Mouse (Mus musculus): ENCODE measurements around the gene Atl2. TPM values are rescaled to one million over a fixed set of nuclear protein-coding genes. Genes with fewer than 3 reads are reported as not detected.

Atl2 gene
- polyA plus RNA-seq, 1 experiment from 2014 or later, result 36.3 TPM

DNA sequence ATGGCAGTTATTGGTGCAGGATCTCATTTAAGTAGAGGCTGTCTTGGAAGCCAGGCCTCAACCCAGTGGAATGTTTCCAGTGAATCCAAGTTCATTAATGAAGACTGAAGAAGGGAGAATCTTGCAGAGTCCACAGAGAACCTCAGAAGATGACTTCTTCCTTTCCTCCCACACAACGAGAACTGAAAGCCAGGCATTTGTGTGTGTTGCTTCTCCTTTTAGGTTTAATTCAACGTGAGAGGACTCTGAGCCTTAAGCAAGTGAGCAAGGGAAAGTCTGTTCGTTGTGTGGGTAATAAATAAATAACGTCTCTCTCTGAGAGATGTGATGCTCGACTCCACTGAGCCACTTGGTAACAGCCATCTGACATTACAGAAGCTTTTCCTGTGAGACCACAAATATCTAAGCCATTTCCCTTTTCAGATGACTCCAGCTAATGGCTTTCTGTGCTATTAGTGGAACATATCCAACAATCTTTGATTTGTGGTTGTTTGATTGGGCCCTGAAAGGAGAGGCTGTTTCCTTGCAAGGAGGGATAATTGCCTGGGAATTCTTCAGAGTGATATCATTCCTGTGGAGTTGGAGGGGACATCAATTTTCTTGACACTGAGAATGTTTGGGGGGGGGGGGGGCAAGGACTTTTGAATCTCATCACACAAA, 60.1 kb downstream of the Atl2 start:
- WGBS, result 69% methylated on average over 5 of the region's 5 CpGs
- ATAC-seq (ENCODE audit: low FRiP score), result no peak

DNA sequence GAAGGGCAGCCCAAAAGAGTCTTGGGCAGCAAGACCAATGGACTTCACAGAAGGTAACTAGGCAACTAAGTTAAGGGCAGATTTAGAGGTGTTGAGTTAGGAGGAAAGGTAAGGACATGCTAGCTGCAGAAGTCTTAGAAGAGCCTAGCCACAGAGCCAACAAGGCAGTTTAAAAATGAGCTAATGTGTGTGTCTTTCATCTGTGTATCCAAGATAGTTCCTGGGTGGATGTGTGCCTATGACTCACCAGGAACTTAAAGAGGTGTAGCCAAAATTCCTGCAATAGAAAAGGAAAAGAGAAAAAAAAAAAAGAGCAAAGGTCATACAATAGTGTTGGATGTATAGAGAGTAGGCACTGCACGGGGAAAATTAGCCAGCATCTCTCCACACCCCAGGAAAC, 63.6 kb downstream of the Atl2 start:
- H3K27ac ChIP-seq, result no peak overlapping the region
- H3K9me3 ChIP-seq (replicated peaks), result no peaks in the 10 kb centered on the region
- H3K4me2 ChIP-seq (replicated peaks), result no peak overlapping the region
- H3K4me1 ChIP-seq, result no peaks in the 10 kb centered on the region
- 79% methylated on average over 1 of the region's 1 CpGs for WGBS
- H3K27me3 ChIP-seq, result no peaks in the 10 kb centered on the region
- H3K36me3 ChIP-seq, result no peaks in the 10 kb centered on the region
- ATAC-seq (ENCODE audit: low FRiP score), result no peak
- no peak overlapping the region for H3K4me3 ChIP-seq
- no peak overlapping the region for H3K9ac ChIP-seq

More for the DNA sequence above, 60.1 kb downstream of the Atl2 start:
- no peak overlapping the region for H3K9ac ChIP-seq
- H3K27ac ChIP-seq, result no peak overlapping the region
- H3K4me1 ChIP-seq, result no peaks in the 10 kb centered on the region
- H3K9me3 ChIP-seq (replicated peaks), result no peaks in the 10 kb centered on the region
- H3K27me3 ChIP-seq, result peaks cover 4% of the 10 kb centered on the region; the same call in 1 of the 2 replicates
- no peak overlapping the region for H3K4me3 ChIP-seq
- no peak overlapping the region for H3K4me2 ChIP-seq (replicated peaks)
- H3K36me3 ChIP-seq, result no peaks in the 10 kb centered on the region

DNA sequence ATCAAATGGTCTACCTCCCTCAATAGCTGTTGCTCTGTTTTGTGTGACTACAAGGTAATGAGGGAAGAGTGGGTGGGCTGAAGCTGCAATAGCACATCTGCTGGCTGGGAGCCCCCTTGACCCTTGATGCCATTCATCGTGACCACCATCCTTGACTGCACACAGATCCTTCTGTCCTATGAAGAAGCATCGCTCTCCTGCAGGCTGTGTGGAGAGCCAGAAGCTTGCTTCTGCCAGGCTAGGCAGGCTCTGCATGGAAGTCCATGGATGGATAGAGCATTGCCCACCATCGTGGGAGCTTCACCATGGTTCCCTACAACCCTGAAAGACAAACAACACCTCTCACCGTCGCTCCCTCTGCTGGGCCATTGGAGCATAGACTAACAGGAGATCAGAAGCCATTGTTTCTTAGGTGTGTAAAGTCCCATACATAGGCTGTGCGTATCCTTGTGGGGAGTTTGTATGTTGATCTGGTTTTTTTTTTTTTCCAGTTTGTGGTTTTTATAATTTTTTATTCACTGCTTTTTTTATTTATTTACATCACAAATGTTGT, 69.4 kb downstream of the Atl2 start:
- H3K4me1 ChIP-seq, result no peaks in the 10 kb centered on the region
- no peak overlapping the region for H3K9ac ChIP-seq
- H3K9me3 ChIP-seq (replicated peaks), result no peaks in the 10 kb centered on the region
- no peak overlapping the region for H3K4me3 ChIP-seq
- no peak for ATAC-seq (ENCODE audit: low FRiP score)
- H3K4me2 ChIP-seq (replicated peaks), result no peak overlapping the region
- 64% methylated on average over 6 of the region's 6 CpGs for WGBS
- H3K36me3 ChIP-seq, result no peaks in the 10 kb centered on the region
- H3K27me3 ChIP-seq, result peaks cover 14% of the 10 kb centered on the region; the same call in 1 of the 2 replicates
- H3K27ac ChIP-seq, result no peak overlapping the region

DNA sequence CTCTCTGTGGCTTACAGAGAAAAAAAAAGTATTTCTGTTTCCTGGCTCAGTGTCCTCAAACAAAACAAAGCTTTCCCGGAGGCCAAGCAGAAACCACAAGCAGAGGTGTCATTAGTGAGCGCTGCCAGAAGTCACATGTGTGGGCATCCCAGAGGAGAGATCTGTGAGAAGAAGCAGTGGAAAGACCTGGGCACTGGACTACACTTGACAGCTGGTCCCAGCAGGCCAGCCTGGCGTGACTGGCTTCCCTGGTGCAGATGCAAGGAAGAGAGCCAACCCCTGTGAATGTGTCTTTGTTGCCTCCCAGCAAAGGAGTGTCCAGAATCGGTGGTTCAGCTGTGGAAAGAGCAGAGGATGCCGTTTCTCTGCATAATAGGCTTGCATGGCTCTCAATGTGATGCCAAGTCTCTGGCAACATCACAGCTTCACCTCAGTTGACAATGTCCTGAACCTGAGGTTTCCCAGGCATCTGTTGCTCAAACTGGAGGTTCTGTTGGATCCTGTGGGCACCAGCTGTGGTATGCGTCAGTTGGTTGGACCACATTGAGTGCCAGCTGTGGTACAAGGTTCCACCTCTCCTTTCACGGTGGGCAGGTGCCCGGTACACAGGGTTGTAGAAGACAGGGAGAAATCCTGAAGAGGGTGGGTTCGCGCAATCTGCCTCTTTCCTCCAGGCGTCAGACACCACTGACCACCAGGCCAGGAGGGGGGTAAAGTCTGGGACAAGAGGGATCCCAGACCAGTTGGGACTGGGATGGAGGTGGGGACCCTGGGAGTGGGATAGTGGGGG, 70.5 kb downstream of the Atl2 start:
- Histone ChIP-seq H3K9me3 (replicated peaks) (no peaks in the 10 kb centered on the region), H3K27ac (no peak overlapping the region), H3K36me3 (no peaks in the 10 kb centered on the region), H3K4me2 (replicated peaks) (no peak overlapping the region), H3K4me1 (no peaks in the 10 kb centered on the region), H3K9ac (no peak overlapping the region), H3K4me3 (no peak overlapping the region), H3K27me3 (peaks cover 25% of the 10 kb centered on the region)
- whole genome bisulfite sequencing, result 77% methylated on average over 11 of the region's 11 CpGs
- ATAC-seq (ENCODE audit: low FRiP score), result no peak

DNA sequence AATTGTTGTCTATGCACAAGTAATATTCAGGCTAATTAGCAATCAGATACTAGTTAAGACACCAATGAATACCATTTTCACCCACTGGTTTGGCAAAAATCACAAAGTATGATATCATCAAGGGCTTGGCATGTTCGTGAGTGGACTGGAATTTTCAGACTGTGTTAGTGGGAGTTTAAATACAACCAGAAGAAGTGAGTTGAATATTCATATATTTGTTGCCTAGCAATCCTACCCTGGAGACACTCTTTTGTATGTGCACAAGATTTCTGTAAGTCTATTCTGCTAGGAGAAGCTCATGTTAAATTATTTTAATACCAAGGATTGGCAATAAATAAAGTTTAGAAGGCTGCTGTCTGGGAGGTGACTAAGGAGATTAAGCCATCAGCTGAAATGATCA, 71.5 kb downstream of the Atl2 start:
- Histone ChIP-seq H3K9me3 (replicated peaks) (no peaks in the 10 kb centered on the region), H3K9ac (no peak overlapping the region), H3K36me3 (no peaks in the 10 kb centered on the region), H3K27ac (no peak overlapping the region), H3K4me2 (replicated peaks) (no peak overlapping the region), H3K4me1 (no peaks in the 10 kb centered on the region), H3K4me3 (no peak overlapping the region), H3K27me3 (peaks cover 34% of the 10 kb centered on the region)
- no peak for ATAC-seq (ENCODE audit: low FRiP score)
- 68% methylated on average over 1 of the region's 1 CpGs for WGBS

DNA sequence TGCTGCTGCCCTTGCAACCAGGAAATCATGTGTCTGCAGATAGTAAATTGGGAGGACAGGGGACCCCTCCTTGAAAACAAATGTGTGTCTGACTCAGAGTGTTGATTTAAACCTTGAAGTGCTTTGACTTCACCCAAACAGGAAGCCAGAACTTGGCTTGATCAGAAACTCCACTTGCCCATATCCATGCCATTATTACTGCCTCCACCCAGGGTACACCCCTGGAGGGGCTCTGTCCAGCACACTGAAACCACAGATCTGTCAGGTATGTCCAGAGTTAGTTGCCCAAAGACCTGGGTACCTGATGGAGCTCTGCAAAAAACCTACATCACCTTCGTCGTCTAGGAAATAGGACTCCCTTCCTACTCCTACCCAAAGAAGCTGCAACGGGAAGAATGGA, 77.0 kb downstream of the Atl2 start:
- 15% methylated on average over 3 of the region's 3 CpGs for WGBS
- no peak overlapping the region for H3K9ac ChIP-seq
- H3K4me1 ChIP-seq, result peaks cover 10% of the 10 kb centered on the region
- no peak overlapping the region for H3K4me3 ChIP-seq
- H3K27me3 ChIP-seq, result peaks cover 50% of the 10 kb centered on the region
- H3K4me2 ChIP-seq (replicated peaks), result no peak overlapping the region
- H3K36me3 ChIP-seq, result no peaks in the 10 kb centered on the region
- no peak overlapping the region for H3K27ac ChIP-seq
- no peaks in the 10 kb centered on the region for H3K9me3 ChIP-seq (replicated peaks)
- no peak for ATAC-seq (ENCODE audit: low FRiP score)

DNA sequence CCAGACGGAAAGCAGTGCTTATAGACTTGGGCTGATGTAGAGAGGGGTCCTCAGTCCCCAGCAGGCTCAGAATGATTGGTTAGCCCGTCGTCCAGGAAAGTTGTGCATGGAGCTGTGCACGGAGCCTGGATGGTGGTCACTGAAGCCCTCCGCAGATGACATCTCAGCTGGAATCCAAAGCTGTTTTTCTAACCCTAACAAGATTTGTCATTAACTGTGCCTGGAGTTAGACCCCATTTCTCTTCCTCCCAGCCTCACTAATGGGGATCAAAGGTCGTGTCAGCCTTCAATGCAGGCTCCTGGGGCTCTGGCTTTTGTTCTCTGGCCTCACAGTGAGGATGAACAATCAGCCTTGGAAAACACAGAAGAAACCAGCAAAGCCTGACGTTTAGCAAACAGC, 77.9 kb downstream of the Atl2 start:
- Histone ChIP-seq H3K4me3 (no peak overlapping the region), H3K4me2 (replicated peaks) (no peak overlapping the region), H3K27me3 (peaks cover 55% of the 10 kb centered on the region), H3K9ac (no peak overlapping the region), H3K36me3 (no peaks in the 10 kb centered on the region), H3K27ac (no peak overlapping the region), H3K9me3 (replicated peaks) (no peaks in the 10 kb centered on the region), H3K4me1 (peaks cover 10% of the 10 kb centered on the region)
- no peak for ATAC-seq (ENCODE audit: low FRiP score)
- 2% methylated on average over 7 of the region's 7 CpGs for WGBS

DNA sequence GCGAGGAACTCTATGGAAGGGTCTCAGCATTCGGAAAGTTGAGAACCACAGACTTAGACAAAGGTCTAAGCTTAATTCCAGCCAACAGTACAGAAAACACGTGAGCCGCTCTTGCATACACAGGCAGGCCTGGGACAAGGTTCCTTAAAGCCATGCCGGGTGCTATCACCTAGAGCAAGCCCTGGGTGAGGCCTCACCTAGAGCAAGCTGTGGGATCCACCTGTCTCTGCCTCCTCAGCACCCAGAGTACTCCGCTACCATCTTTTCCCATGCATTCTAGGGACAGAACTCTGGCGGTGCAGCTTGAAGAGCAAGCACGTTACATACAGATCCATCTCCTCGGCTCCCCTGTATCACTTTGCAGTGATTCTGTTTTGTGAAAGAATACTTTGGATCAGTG, 78.4 kb downstream of the Atl2 start:
- Histone ChIP-seq H3K4me2 (replicated peaks) (no peak overlapping the region), H3K9me3 (replicated peaks) (no peaks in the 10 kb centered on the region), H3K4me1 (peaks cover 10% of the 10 kb centered on the region), H3K27ac (no peak overlapping the region), H3K9ac (no peak overlapping the region), H3K27me3 (peaks cover 54% of the 10 kb centered on the region), H3K36me3 (no peaks in the 10 kb centered on the region), H3K4me3 (no peak overlapping the region)
- no peak for ATAC-seq (ENCODE audit: low FRiP score)
- 47% methylated on average over 9 of the region's 9 CpGs for WGBS

DNA sequence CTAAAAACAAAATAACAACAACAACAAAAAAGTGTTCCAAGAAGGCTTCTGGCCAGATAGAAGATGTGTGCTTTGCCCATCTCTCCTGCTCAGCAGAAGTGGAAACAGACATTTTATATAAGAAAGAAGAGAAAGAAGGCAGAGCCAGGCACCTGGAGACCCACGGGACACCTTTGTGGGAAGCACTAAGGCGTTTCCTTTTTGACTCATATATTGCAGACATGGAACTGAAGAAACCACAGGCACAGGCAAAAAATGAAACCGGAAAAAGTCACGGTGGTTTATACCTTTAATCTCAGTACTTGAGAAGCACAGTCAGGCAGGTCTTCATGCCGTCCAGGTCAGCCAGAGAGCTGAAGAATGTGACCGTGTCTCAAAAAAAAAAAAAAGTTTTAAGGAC, 79.0 kb downstream of the Atl2 start:
- H3K27me3 ChIP-seq, result peaks cover 57% of the 10 kb centered on the region
- H3K4me3 ChIP-seq, result no peak overlapping the region
- H3K4me1 ChIP-seq, result peaks cover 10% of the 10 kb centered on the region
- 75% methylated on average over 6 of the region's 6 CpGs for WGBS
- no peak for ATAC-seq (ENCODE audit: low FRiP score)
- H3K27ac ChIP-seq, result no peak overlapping the region
- H3K36me3 ChIP-seq, result no peaks in the 10 kb centered on the region
- no peak overlapping the region for H3K9ac ChIP-seq
- H3K4me2 ChIP-seq (replicated peaks), result no peak overlapping the region
- no peaks in the 10 kb centered on the region for H3K9me3 ChIP-seq (replicated peaks)

DNA sequence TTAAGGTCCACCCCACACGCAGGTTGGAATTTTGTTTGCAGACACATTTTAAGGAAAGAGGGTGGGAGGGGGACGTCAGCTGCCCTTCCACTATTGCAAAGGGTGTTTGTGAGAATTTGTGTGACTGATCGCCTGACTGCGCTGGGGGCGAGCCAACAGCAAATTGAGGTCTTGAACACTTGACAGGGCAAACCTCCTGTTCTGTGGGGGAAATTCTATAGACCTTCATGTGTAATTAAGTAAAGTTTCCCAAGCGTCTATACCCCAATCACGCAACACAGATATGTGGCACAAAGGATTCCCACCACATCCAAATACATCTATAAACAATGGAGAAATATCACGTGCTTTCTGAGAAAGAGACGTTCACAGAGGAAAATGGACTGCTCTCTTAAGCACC, 85.5 kb downstream of the Atl2 start:
- H3K36me3 ChIP-seq, result no peaks in the 10 kb centered on the region
- no peak overlapping the region for H3K4me2 ChIP-seq (replicated peaks)
- peaks cover 27% of the 10 kb centered on the region for H3K27me3 ChIP-seq
- no peak overlapping the region for H3K4me3 ChIP-seq
- no peaks in the 10 kb centered on the region for H3K4me1 ChIP-seq
- H3K27ac ChIP-seq, result no peak overlapping the region
- no peaks in the 10 kb centered on the region for H3K9me3 ChIP-seq (replicated peaks)
- no peak for ATAC-seq (ENCODE audit: low FRiP score)
- 81% methylated on average over 9 of the region's 9 CpGs for WGBS
- H3K9ac ChIP-seq, result no peak overlapping the region

DNA sequence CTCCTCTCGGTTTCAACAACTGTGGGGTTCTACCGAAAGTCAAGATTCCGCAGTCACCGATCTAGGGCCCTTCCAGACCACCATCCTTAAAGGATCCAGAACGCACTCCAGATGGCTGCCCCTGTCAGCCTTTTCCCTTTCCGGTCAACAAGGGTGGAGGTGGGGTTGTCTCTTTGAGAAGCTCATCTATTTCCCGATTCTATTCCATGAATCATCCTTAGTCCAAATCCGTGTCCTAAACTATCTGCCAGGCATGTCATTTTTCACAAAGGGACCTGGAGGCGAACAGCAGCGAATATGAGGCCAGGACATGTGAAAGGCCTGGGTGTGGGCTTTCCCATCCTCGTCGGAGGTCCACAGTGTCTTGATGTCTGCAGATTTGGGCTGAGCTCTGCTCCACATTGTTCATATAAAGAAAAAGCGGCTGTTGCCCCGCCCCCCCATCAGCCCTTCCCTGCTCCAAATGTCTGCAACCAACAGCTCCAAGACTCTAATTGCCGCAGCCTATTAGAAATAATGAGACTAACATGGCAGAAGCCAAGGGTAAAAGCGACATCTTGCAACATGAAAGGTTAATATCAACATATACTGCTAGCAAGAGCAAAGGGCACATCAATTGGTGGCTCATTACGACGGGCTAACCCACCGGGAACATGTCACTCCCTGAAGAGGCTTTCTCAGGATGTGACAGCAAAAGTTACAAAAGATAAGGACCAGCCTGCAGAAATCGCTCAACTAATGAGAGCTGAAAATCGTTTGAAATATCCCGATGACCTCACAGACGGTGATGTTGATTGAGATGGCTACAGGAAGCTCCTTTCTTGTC, 86.2 kb downstream of the Atl2 start:
- Histone ChIP-seq H3K4me2 (replicated peaks) (no peak overlapping the region), H3K27me3 (peaks cover 21% of the 10 kb centered on the region), H3K36me3 (no peaks in the 10 kb centered on the region), H3K4me3 (no peak overlapping the region), H3K9ac (no peak overlapping the region), H3K9me3 (replicated peaks) (no peaks in the 10 kb centered on the region), H3K4me1 (no peaks in the 10 kb centered on the region), H3K27ac (no peak overlapping the region)
- 79% methylated on average over 23 of the region's 23 CpGs for WGBS
- ATAC-seq (ENCODE audit: low FRiP score), result no peak

DNA sequence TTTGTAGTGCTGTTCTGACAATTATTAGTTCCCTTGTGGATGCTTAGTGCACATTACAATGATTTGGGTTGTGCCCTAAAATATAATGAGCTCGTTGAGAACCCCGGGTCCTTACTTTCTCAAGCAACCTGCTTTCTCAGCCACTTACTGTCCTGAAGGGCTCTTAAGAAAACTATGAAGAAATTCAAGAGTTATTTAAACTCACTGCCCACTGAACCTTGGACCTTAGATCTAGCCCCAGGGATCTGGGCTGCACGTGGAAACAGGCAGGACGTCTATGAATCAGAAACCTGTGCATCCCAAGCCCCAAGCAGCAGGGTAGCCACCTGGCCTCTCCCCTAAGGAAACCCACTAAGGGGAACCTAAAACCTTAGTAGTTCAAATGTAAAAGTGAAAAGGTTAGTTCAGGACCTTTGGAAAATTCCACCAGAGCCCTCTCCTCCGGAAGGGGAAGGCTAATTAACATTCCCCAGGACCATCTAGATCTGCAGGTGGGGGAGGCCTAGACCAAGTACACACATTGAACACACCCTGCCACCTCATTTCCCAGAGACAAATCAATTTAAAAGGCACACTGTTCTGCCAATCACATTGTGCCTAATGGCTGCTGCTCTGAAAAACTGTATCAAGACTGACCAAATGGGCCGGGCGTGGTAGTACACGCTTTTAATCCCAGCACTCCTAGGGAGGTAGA, 88.5 kb downstream of the Atl2 start:
- Histone ChIP-seq H3K4me1 (no peaks in the 10 kb centered on the region), H3K9me3 (replicated peaks) (no peaks in the 10 kb centered on the region), H3K27ac (no peak overlapping the region), H3K27me3 (peaks cover 7% of the 10 kb centered on the region; the same call in 1 of the 2 replicates), H3K4me3 (no peak overlapping the region), H3K9ac (no peak overlapping the region), H3K4me2 (replicated peaks) (no peak overlapping the region), H3K36me3 (no peaks in the 10 kb centered on the region)
- WGBS, result 80% methylated on average over 8 of the region's 8 CpGs
- ATAC-seq (ENCODE audit: low FRiP score), result no peak

All from hindbrain, embryonic 12.5 days (tissue).